Mouse (Mus musculus) myocyte (in vitro differentiated cells): ENCODE measurements around the gene Riox1.

Experiments
- CEBPB ChIP-seq: IDR thresholded peaks from 2 replicates; pipeline ENCODE4 v1.6.1; 2011; ENCODE audit warnings: mild to moderate bottlenecking, moderate library complexity; ENCODE audit not compliant: poor library complexity, insufficient read depth, severe bottlenecking
- E2F4 ChIP-seq: IDR thresholded peaks from one replicate; pipeline ENCODE4 v1.6.1; 2011; ENCODE audit warnings: mild to moderate bottlenecking, control low read depth, moderate library complexity; ENCODE audit not compliant: insufficient read depth
- MAX ChIP-seq: IDR thresholded peaks from one replicate; pipeline ENCODE4 v1.6.1; 2011; ENCODE audit warnings: low read depth, mild to moderate bottlenecking, control low read depth
- POLR2A ChIP-seq: IDR thresholded peaks from one replicate; pipeline ENCODE4 v1.6.1; 2011; ENCODE audit warnings: low read depth, mild to moderate bottlenecking, control low read depth, moderate library complexity; ENCODE audit not compliant: insufficient read length

DNA sequence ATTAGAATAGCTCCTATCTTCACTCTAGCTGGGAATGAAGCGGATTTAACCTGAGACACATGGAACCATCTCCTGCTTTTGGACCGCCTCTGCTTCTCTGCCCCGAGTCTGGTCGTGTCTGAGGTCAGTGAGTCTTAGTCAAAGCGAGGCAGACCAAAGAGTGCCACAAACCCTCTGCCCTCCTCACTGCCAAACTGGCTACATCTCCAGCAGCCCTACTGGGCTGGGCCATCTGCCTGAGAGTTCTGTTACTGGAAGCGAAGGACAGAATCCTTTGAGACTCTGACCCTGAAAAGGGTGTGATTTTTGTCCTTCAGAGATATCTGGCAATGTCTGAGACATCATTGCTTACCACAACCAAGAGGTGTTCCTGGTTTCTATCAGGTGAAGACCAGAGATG, 28.5 kb downstream of the Riox1 start:
- no peak for TF ChIP-seq CEBPB
- no peak for TF ChIP-seq MAX
- no peak for TF ChIP-seq E2F4
- no peak for TF ChIP-seq POLR2A
